Mouse (Mus musculus): ENCODE results near the gene Rsph1. TPM values are rescaled to one million over a fixed set of nuclear protein-coding genes. Genes with fewer than 3 reads are reported as not detected.
A peak's percentile ranks its signal among the peaks of the same experiment; 100 is the strongest.
"Not testable (repeated sequence)": the region's sequence is repeated elsewhere in the genome, so short reads cannot be mapped to it uniquely, and the experiment has no call there.

Rsph1 gene
- total and polyA plus RNA-seq, 3 experiments = not detected

- Histone ChIP-seq H3K79me2 (replicated peaks; ENCODE audit: control insufficient read depth, extremely low read depth, insufficient read depth, poor library complexity, severe bottlenecking) (no peaks in the 10 kb centered on the region), H3K27ac (ENCODE audit: insufficient read depth, low read depth) (no peak overlapping the region), H3K4me1 (ENCODE audit: control insufficient read depth in 1 of 2, insufficient read depth in 2 of 2) (peaks cover 4 to 5% of the 10 kb centered on the region in 2 experiments; a peak in 2 of 4 replicates), H3K4me2 (ENCODE audit: insufficient read depth, low read depth, poor library complexity, severe bottlenecking) (no peak overlapping the region), H3K4me3 (replicated peaks in 1 of 3; ENCODE audit: low read depth in 2 of 3, low read length in 2 of 3, poor library complexity in 1 of 3) (no peak overlapping the region), H3K9me3 (replicated peaks; ENCODE audit: low read length) (peaks cover 2% of the 10 kb centered on the region), H3K9ac (ENCODE audit: insufficient read depth, low read depth) (no peak overlapping the region), H3K36me3 (replicated peaks in 1 of 2; ENCODE audit: control insufficient read depth in 1 of 2, insufficient read depth in 1 of 2, low read length in 1 of 2) (no peaks in the 10 kb centered on the region), H3K27me3 (replicated peaks) (peaks cover 15% of the 10 kb centered on the region)
- no peak for DNase-seq (ENCODE audit: extremely low read depth)
- TF ChIP-seq ZC3H11A (IDR thresholded peaks at IDR 0.05; ENCODE audit: low read depth, low read length) = no peak
- no peak for TF ChIP-seq ETS1 (conservative IDR thresholded peaks at IDR 0.05; ENCODE audit: low read depth, low read length)
- TF ChIP-seq PAX5 (IDR thresholded peaks at IDR 0.05; ENCODE audit: low read length) = no peak
- no peak for TF ChIP-seq NRF1 (IDR thresholded peaks at IDR 0.05; ENCODE audit: low read depth, low read length)
- TF ChIP-seq GABPA (IDR thresholded peaks at IDR 0.05; ENCODE audit: insufficient replicate concordance, low read depth, low read length) = no peak
- dilution Hi-C loops (cut with MboI; ENCODE audit: extremely low pct_ligation_motif_present, extremely low pct_unique_long_range_greater_than_20kb, low sequenced_read_pairs) = no loop called here
- in situ Hi-C loops (cut with MboI; ENCODE audit: low pct_ligation_motif_present, low pct_unique_long_range_greater_than_20kb, low sequenced_read_pairs) = no loop called here
Measured at GRCm38 (mm10) chr17:31272416-31273165, 4.6 kb downstream of the Rsph1 start.

- H3K27ac ChIP-seq (ENCODE audit: insufficient read depth, low read depth) = no peak overlapping the region
Measured at GRCm38 (mm10) chr17:31271136-31271851, 5.9 kb downstream of the Rsph1 start.

GRCm38 (mm10) chr17:31270736-31271135 is 6.4 kb downstream of the Rsph1 start:
- peaks cover 16% of the 10 kb centered on the region for H3K27me3 ChIP-seq (replicated peaks)
- H3K27ac ChIP-seq (ENCODE audit: insufficient read depth, low read depth); H3K4me3 ChIP-seq (replicated peaks in 1 of 3; ENCODE audit: low read depth in 2 of 3, low read length in 2 of 3, poor library complexity in 1 of 3); H3K36me3 ChIP-seq (replicated peaks in 1 of 2; ENCODE audit: control insufficient read depth in 1 of 2, insufficient read depth in 1 of 2, low read length in 1 of 2); H3K4me2 ChIP-seq (ENCODE audit: insufficient read depth, low read depth, poor library complexity, severe bottlenecking); DNase-seq (ENCODE audit: extremely low read depth); H3K79me2 ChIP-seq (replicated peaks; ENCODE audit: control insufficient read depth, extremely low read depth, insufficient read depth, poor library complexity, severe bottlenecking); in situ Hi-C loops (cut with MboI; ENCODE audit: low pct_ligation_motif_present, low pct_unique_long_range_greater_than_20kb, low sequenced_read_pairs); H3K9ac ChIP-seq (ENCODE audit: insufficient read depth, low read depth); dilution Hi-C loops (cut with MboI; ENCODE audit: extremely low pct_ligation_motif_present, extremely low pct_unique_long_range_greater_than_20kb, low sequenced_read_pairs); H3K9me3 ChIP-seq (replicated peaks; ENCODE audit: low read length): not testable (repeated sequence)
- peaks cover 5 to 12% of the 10 kb centered on the region in 2 experiments; a peak in 3 of 4 replicates for H3K4me1 ChIP-seq (ENCODE audit: control insufficient read depth in 1 of 2, insufficient read depth in 2 of 2)

More at GRCm38 (mm10) chr17:31271136-31271851, 5.9 kb downstream of the Rsph1 start:
- Histone ChIP-seq H3K4me2 (ENCODE audit: insufficient read depth, low read depth, poor library complexity, severe bottlenecking) (no peak overlapping the region), H3K27me3 (replicated peaks) (peaks cover 16% of the 10 kb centered on the region), H3K9me3 (replicated peaks; ENCODE audit: low read length) (peaks cover 2% of the 10 kb centered on the region), H3K9ac (ENCODE audit: insufficient read depth, low read depth) (no peak overlapping the region), H3K4me1 (ENCODE audit: control insufficient read depth in 1 of 2, insufficient read depth in 2 of 2) (peaks cover 5 to 7% of the 10 kb centered on the region in 2 experiments; a peak in 3 of 4 replicates), H3K36me3 (replicated peaks in 1 of 2; ENCODE audit: control insufficient read depth in 1 of 2, insufficient read depth in 1 of 2, low read length in 1 of 2) (no peaks in the 10 kb centered on the region), H3K79me2 (replicated peaks; ENCODE audit: control insufficient read depth, extremely low read depth, insufficient read depth, poor library complexity, severe bottlenecking) (no peaks in the 10 kb centered on the region), H3K4me3 (replicated peaks in 1 of 3; ENCODE audit: low read depth in 2 of 3, low read length in 2 of 3, poor library complexity in 1 of 3) (no peak overlapping the region)
- no peak for DNase-seq (ENCODE audit: extremely low read depth)
- dilution Hi-C loops (cut with MboI; ENCODE audit: extremely low pct_ligation_motif_present, extremely low pct_unique_long_range_greater_than_20kb, low sequenced_read_pairs) = no loop called here
- peak; percentile 18 for TF ChIP-seq RAD21 (IDR thresholded peaks at IDR 0.05; ENCODE audit: low read depth, low read length)
- TF ChIP-seq SMC3 (IDR thresholded peaks at IDR 0.05; ENCODE audit: low read depth, low read length) = peak; percentile 8; the same call in 1 of the 2 replicates
- no peak for TF ChIP-seq MAZ (IDR thresholded peaks at IDR 0.05; ENCODE audit: low read depth, low read length)
- peak in 1 of 2 experiments; percentile 18; a peak in 2 of 4 replicates for TF ChIP-seq CTCF (conservative IDR thresholded peaks at IDR 0.05 in 1 of 2, IDR thresholded peaks at IDR 0.05 in 1 of 2; ENCODE audit: low read depth in 2 of 2, low read length in 2 of 2)
- in situ Hi-C loops (cut with MboI; ENCODE audit: low pct_ligation_motif_present, low pct_unique_long_range_greater_than_20kb, low sequenced_read_pairs) = no loop called here
